Mouse (Mus musculus) heart, postnatal 25 days (tissue): ENCODE measurements at regions not wholly inside any gene's neighbourhood (a gene's known extent, or its start where the extent isn't known, plus 50 kb on each side); places are given as distances from the start of the nearest gene placed in this dataset.

Experiments used
- DNase-seq: peaks from one replicate; pipeline ENCODE4 v3.0.0; 2022; ENCODE audit warnings: low spot score
- intact Hi-C: fragments of 180-260 bp; cut with DNase I; formaldehyde crosslinking; loops from one replicate; pipeline ENCODE4 v1.15.1; 2025

GRCm38 (mm10) chr16:13012863-13013262 is 96.6 kb upstream of the Ercc4 start:
- DNase-seq = no peak
- intact Hi-C loops = no loop called here

GRCm38 (mm10) chr16:13013891-13014644 is 95.4 kb upstream of the Ercc4 start:
- DNase-seq = no peak
- intact Hi-C loops = no loop called here

GRCm38 (mm10) chr16:13022875-13023274 is 86.6 kb upstream of the Ercc4 start:
- no peak for DNase-seq
- intact Hi-C loops = loop anchor here (10.0 kb wide), 1 partner anchor 368 kb away; no protein-coding TSS in a partner anchor

GRCm38 (mm10) chr16:13025393-13025792 is 84.1 kb upstream of the Ercc4 start:
- no peak for DNase-seq

GRCm38 (mm10) chr16:13034136-13034535 is 75.3 kb upstream of the Ercc4 start:
- intact Hi-C loops = no loop called here
- no peak for DNase-seq

More at GRCm38 (mm10) chr16:13025393-13025792, 84.1 kb upstream of the Ercc4 start:
- intact Hi-C loops = loop anchor here (10.0 kb wide), 1 partner anchor 371 kb away; no protein-coding TSS in a partner anchor

- no peak for DNase-seq
- intact Hi-C loops = no loop called here
Measured at GRCm38 (mm10) chr16:13036596-13036995, 72.9 kb upstream of the Ercc4 start.

GRCm38 (mm10) chr16:13040312-13041100 is 69.0 kb upstream of the Ercc4 start:
- intact Hi-C loops = no loop called here
- DNase-seq = no peak

GRCm38 (mm10) chr16:13041356-13041755 is 68.1 kb upstream of the Ercc4 start:
- intact Hi-C loops = no loop called here
- DNase-seq = no peak

- DNase-seq = no peak
- intact Hi-C loops = no loop called here
Measured at GRCm38 (mm10) chr16:13045079-13045590, 64.3 kb upstream of the Ercc4 start.

GRCm38 (mm10) chr16:13046366-13047120 is 62.9 kb upstream of the Ercc4 start:
- intact Hi-C loops = no loop called here
- DNase-seq = no peak

GRCm38 (mm10) chr16:13049321-13049720 is 60.2 kb upstream of the Ercc4 start:
- no peak for DNase-seq
- intact Hi-C loops = no loop called here

GRCm38 (mm10) chr16:13050225-13050892 is 59.1 kb upstream of the Ercc4 start:
- no peak for DNase-seq
- intact Hi-C loops = no loop called here

- no peak for DNase-seq
- intact Hi-C loops = no loop called here
Measured at GRCm38 (mm10) chr16:13054956-13055355, 54.5 kb upstream of the Ercc4 start.
